Mouse (Mus musculus): ENCODE measurements at regions not wholly inside any gene's neighbourhood (a gene's known extent, or its start where the extent isn't known, plus 50 kb on each side); places are given as distances from the start of the nearest gene placed in this dataset.

- no peak for DNase-seq
Measured at GRCm38 (mm10) chr8:78162763-78163508, 50.2 kb upstream of the Ttc29 start.

Measured in kidney, postnatal 4 days (tissue).